Mouse (Mus musculus): ENCODE measurements around the gene Gm20388.

DNA sequence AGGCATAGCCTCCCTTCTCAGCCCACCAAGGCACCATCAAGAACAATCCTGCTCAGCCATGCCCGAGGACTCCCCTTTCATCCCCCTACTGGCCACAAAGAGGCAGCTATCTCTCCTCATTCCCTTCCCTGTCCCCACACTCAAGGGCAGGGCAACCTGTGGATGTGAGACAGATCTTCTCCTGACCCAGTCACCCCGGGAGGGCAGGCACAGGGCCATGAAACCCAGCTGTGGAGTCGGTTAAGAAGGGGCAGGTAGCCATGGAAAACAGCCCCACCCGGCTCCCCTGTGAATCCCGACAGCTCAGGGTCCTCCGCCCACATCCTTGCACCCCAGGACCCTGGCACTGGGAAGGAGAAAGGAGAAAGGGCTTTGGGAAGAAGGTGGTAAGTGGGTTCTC, 1526.9 kb downstream of the Gm20388 start:
- no peak for TF ChIP-seq TAL1 (conservative IDR thresholded peaks at IDR 0.05; ENCODE audit: low read depth, low read length)
- TF ChIP-seq CTCF (IDR thresholded peaks at IDR 0.05; ENCODE audit: low read depth, low read length) = no peak
- TF ChIP-seq GATA1 (IDR thresholded peaks at IDR 0.05; ENCODE audit: borderline replicate concordance, low read length) = no peak
- no peak for TF ChIP-seq POLR2AphosphoS5 (IDR thresholded peaks at IDR 0.05; ENCODE audit: insufficient replicate concordance, low read depth, low read length)
- no peak for TF ChIP-seq GATA2 (IDR thresholded peaks at IDR 0.05; ENCODE audit: borderline replicate concordance, low read depth, low read length)

All from G1E (cell line).